Mouse (Mus musculus) c-Kit-positive CD71-positive TER-119-negative erythroid progenitor cells, embryonic 14.5 days (primary cell): Measurements from ENCODE around the gene Olfr1302.

Experiments used
- DNase-seq: peaks from one replicate; pipeline ENCODE4 v3.0.0-alpha.2; 2013; ENCODE audit warnings: low read depth

Olfr1302 gene

DNA sequence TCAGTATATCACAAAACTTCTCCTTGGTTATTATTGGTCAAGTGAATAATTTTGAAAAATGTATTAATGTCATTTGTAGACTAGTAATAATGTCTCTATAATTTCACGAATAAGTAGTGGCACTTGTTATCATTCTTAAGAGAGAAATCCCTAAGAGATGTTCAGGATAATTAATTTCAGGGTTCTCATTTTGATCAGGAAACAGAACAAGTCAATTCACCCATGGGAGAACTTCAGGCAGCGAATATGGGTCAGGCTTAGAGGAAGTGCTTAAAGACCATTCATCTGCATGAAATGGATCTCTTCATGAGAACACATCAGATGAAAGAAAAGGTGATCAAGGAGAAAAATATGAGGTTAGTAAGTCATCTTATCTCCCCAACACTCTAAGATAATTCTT, at the start of gene Olfr1302:
TSS of gene Olfr1302 (plus strand) at position 301 of the 400 bp plus-strand sequence.
- DNase-seq, result no peak

DNA sequence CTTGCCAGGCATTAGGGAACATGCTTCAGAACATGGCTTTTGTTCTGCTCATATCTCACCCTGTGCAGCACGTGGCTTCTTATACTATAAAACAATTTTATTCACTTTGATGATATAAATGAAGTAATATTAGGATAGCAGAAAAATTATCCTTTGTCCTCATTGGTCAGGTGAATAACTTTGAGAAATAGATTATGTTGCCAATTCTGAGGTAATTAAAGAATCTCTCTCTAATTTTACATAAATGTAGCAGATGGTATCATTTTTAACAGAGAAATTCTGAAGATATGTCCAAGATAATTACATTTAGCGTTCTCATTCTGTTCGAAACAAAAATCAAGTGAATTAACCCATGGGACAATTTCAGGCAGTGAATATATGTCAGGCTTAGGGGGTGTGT, 26.5 kb upstream of the Olfr1302 start, which contains the start of gene Olfr1301:
TSS of gene Olfr1301 (plus strand) at position 301 of the 400 bp plus-strand sequence.
- DNase-seq, result no peak

DNA sequence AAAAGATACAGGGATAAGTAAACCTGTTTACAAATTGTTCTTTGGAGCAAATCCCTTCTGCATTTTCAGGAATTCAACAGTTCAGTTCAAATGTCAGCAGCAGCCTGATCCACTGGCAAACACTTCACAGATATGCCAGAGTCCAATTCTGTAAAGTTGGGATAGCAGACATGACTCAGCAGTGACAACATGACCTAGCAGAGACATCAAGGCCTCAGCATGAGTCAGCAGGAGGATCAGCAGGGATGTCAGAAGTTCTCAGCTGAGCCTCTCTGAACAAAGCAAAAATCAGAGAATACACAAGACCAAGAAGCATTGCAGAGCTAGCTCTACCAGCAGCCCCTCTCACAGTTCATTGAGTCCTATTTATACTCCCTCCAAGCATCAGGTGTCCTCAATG, 35.7 kb downstream of the Olfr1302 start:
- DNase-seq, result no peak

DNA sequence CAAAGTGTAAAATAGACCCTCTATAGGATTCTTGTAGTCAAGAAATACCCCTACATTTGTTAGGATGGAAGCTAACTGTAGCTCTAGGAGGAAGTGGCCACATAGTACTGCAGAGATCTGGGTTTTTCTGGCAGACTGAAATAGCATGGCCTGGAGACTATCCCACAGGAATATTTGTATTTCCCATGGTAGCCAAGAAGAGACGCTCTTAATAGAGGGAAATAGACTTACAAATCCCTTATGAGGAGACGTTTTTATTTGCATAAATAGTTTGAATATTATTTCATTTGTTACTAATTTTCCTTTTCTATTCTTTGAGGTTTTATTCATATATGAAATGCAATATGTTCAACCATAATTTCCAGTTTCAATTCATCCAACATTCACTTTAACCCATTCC, 43.0 kb downstream of the Olfr1302 start, which contains the start of gene Olfr1303:
TSS of gene Olfr1303 (minus strand) at position 101 of the 400 bp plus-strand sequence.
- no peak for DNase-seq
